Mouse (Mus musculus) olfactory bulb, adult 2 months (tissue): ENCODE data around the gene Pcnx4. TPM values are rescaled to one million over a fixed set of nuclear protein-coding genes. Genes with fewer than 3 reads are reported as not detected.

Experiments
- H3K27ac ChIP-seq: fragments of 200-500 bp; 2 replicates; pipeline ENCODE4 v1.5.1; 2012; ENCODE audit warnings: low read depth, low read length; ENCODE audit not compliant: insufficient read depth
- H3K4me1 ChIP-seq: fragments of 200-500 bp; 2 replicates; pipeline ENCODE4 v1.6.1; 2012; ENCODE audit warnings: low read length; ENCODE audit not compliant: control insufficient read depth, insufficient read depth
- H3K4me3 ChIP-seq: fragments of 200-500 bp; 2 replicates; pipeline ENCODE4 v1.5.1; 2012; ENCODE audit warnings: mild to moderate bottlenecking, low read depth, low read length, moderate library complexity; ENCODE audit not compliant: insufficient read depth
- CTCF ChIP-seq: fragments of 200-500 bp; IDR thresholded peaks from 2 replicates; pipeline ENCODE4 v1.5.1; 2012; ENCODE audit warnings: low read depth, mild to moderate bottlenecking, low read length, moderate library complexity; ENCODE audit not compliant: insufficient read depth
- POLR2A ChIP-seq: fragments of 200-500 bp; IDR thresholded peaks from 2 replicates; pipeline ENCODE4 v1.6.1; 2012; ENCODE audit warnings: mild to moderate bottlenecking, low read depth, low read length, moderate library complexity; ENCODE audit not compliant: insufficient read depth
- WGBS: fragments of 180-500 bp; shearing (Covaris S2); methylation state at CpG from one replicate; pipeline ENCODE4 v1.1.7; 2018; 5-methylcytosine and 5-hydroxymethylcytosine counted together
- polyA plus RNA-seq: library from polyadenylated mRNA; stranded (reverse); fragments of >200 nt; gene quantifications from 2 replicates; pipeline ENCODE4 v1.2.4, GENCODE M21; 2012; ENCODE audit warnings: low replicate concordance; ENCODE audit not compliant: missing spikeins, insufficient read depth, insufficient read length

The Pcnx4 gene
- polyA plus RNA-seq, result not detected in 2 replicates

DNA sequence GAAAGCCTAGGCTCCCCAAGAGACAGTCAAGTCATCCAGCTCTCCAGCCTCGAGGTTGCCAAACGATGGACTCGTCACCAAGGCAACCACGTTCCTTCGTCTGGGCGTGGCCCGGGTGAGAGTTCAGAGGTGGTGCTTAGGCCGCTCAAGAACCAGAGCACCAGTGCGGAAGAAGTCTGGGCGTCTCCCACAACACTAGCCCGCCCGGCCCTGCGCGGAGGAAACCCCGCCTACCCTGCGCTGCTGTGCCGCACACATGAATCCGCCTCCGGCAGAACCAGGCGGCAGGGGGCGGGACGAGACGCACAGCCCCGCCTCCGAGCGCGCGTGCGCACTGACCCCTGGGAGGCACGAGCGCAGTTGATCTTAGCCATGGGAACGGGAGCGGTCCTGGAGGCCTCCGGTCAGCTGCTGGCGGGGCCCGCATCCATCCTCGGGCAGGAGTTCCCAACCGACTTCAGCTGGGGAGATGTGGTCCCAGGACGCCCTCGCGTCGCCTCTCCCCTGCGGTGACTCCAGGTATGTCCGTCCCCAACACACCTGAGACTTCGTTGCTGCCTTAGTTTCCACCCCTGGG lies at the start of gene Pcnx4:
Gene Pcnx4 (plus strand): TSS at position 363 of the 577 bp plus-strand sequence.
- Histone ChIP-seq H3K27ac (0 out of 2 replicates have a peak within 1 kb of the TSS, but pooled peaks have one; percentile 8), H3K4me1 (no peaks in the 10 kb centered on the region), H3K4me3 (peak within 1 kb of the TSS; percentile 87)
- peak; percentile 65 for TF ChIP-seq POLR2A
- 0 out of 2 replicates have a peak, but pooled peaks have one; percentile 16 for TF ChIP-seq CTCF
- WGBS, result under 1% methylated on average over 45 of the region's 45 CpGs

DNA sequence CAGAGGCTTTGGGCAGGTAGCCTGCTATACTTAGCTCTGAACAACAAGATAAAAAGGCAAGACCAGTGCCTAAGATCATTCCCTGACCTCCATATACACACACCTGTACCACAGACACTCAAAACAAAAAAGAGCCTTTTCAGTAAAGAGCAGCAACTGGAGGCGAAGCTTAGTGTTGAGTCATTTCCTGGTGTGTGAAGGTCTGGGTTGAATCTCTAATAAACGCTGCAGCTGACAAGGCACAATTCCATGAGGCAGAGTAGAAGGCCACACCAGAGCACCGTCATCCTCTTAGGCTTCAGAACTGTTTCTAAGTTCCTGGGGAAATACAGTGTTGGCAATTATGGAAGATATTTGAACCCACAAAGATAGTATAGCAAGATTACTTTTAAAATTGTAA lies 48.7 kb upstream of the Pcnx4 start:
- Histone ChIP-seq H3K27ac (no peak overlapping the region), H3K4me1 (no peaks in the 10 kb centered on the region), H3K4me3 (no peak overlapping the region)
- no peak for TF ChIP-seq POLR2A
- TF ChIP-seq CTCF, result no peak
- 30% methylated on average over 3 of the region's 3 CpGs for WGBS

- 91% methylated on average over 3 of the region's 3 CpGs for WGBS
- H3K4me3 ChIP-seq, result no peak overlapping the region
- TF ChIP-seq POLR2A, result no peak
- no peak for TF ChIP-seq CTCF
- H3K4me1 ChIP-seq, result no peaks in the 10 kb centered on the region
- no peak overlapping the region for H3K27ac ChIP-seq
Observed at GRCm38 (mm10) chr12:72489995-72490394, 46.2 kb upstream of the Pcnx4 start.

DNA sequence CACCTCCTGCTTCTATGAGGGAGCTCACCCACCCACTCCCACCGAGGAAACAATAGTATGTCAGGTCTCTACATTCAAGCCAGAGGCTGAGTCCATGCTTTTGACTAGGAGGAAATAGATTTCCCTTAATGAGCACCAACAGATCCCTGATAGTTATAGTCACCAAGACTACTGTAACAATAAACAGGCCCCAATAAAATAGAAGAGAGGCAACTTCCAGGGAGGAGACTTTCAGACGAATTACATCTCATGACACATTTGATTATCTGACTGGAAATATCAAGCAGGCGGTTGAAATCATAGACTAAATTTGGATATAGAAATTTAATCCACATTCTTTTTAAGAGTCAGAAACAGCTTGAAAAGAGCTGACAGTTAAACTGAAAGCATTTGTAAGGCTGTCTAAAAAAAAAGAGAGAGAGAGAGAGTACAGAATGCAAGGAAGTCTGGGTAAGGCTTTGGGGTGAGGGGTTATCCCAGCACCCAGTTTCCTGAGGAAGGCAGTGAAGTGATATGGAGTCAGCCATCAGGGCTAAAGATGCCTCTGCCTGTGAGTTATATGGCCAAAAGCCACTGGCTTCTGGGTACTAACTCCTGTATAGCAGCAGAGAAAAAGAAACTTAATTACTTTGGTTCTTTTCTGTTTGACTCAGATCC lies 45.0 kb upstream of the Pcnx4 start:
- H3K27ac ChIP-seq, result no peak overlapping the region
- no peaks in the 10 kb centered on the region for H3K4me1 ChIP-seq
- WGBS, result 63% methylated on average over 3 of the region's 3 CpGs
- H3K4me3 ChIP-seq, result no peak overlapping the region
- TF ChIP-seq POLR2A, result no peak

GRCm38 (mm10) chr12:72496866-72497600 lies 39.1 kb upstream of the Pcnx4 start:
- no peak overlapping the region for H3K4me3 ChIP-seq
- WGBS, result 42% methylated on average over 12 of the region's 12 CpGs
- TF ChIP-seq CTCF (no peak), POLR2A (no peak)
- no peak overlapping the region for H3K27ac ChIP-seq
- no peaks in the 10 kb centered on the region for H3K4me1 ChIP-seq

- WGBS, result 81% methylated on average over 7 of the region's 7 CpGs
Observed at GRCm38 (mm10) chr12:72509606-72510005, 26.6 kb upstream of the Pcnx4 start.

DNA sequence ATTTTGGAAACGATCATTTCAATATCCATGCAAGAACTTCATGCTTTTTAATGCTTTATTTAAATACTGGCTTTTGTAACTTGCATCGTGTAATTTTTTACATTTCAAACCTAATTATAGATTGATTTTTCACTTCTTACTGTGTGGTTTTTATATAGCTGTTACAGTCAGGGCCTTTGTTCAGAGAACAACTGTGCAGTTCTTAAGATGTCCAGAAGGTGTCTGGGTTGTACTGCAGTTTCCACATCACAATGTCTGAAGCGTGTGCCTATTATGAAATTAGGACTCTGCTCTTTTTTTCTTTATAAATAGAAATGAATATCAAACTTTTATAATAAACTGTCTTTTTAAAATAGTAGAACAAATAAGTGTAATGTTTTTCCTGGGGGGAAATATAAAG lies 20.7 kb upstream of the Pcnx4 start:
- TF ChIP-seq POLR2A, result no peak
- no peak for TF ChIP-seq CTCF
- 49% methylated on average over 3 of the region's 3 CpGs for WGBS
- Histone ChIP-seq H3K4me3 (no peak overlapping the region), H3K27ac (no peak overlapping the region), H3K4me1 (no peaks in the 10 kb centered on the region)

More at GRCm38 (mm10) chr12:72509606-72510005, 26.6 kb upstream of the Pcnx4 start:
- Histone ChIP-seq H3K4me1 (no peaks in the 10 kb centered on the region), H3K4me3 (no peak overlapping the region), H3K27ac (no peak overlapping the region)
- TF ChIP-seq CTCF (no peak), POLR2A (no peak)

DNA sequence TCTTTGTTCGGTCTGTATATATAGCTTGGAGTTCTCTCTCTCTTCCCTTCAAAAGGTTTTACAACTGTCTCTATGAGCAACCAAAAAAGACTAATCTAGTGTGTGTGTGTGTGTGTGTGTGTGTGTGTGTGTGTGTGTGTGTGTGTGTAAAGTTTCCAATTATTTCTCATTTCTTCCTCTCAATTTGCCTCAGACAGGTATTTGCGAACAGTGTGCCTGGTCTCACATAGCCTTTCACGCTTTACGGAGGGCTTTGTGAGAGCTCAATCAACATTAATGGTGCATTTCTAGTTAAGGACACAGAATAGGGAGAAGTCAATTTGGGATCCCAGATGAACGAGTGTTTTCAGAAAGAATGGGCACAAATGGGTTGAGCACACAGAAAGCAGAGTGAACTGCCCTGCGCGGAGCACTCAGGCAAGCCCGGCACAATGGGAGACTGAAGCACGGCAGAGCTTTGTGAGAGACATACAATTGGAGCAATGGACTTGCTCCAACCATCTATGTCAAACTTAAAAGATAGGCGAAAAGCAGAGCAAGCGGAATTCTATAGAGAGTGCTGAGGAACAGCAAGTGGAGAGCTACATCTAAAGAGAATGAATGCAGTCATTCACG lies 18.0 kb upstream of the Pcnx4 start:
- no peaks in the 10 kb centered on the region for H3K4me1 ChIP-seq
- no peak for TF ChIP-seq POLR2A
- H3K27ac ChIP-seq, result no peak overlapping the region
- 56% methylated on average over 12 of the region's 12 CpGs for WGBS
- H3K4me3 ChIP-seq, result no peak overlapping the region

- H3K4me3 ChIP-seq, result no peak overlapping the region
- H3K4me1 ChIP-seq, result no peaks in the 10 kb centered on the region
- TF ChIP-seq POLR2A (no peak), CTCF (no peak)
- 51% methylated on average over 9 of the region's 9 CpGs for WGBS
- H3K27ac ChIP-seq, result no peak overlapping the region
Observed at GRCm38 (mm10) chr12:72519352-72519751, 16.8 kb upstream of the Pcnx4 start.
